Mouse (Mus musculus) frontal cortex, adult 2 months (tissue): ENCODE measurements at regions not wholly inside any gene's neighbourhood (a gene's known extent, or its start where the extent isn't known, plus 50 kb on each side); places are given as distances from the start of the nearest gene placed in this dataset.

Source experiments
- DNase-seq, 2 experiments: peaks; one replicate each; pipeline ENCODE4 v3.0.0; 2022; ENCODE audit warnings: low spot score in 1 of 2; ENCODE audit errors: extremely low spot score in 1 of 2

- DNase-seq = peak; percentile 10 to 42
Observed at GRCm38 (mm10) chr10:17564895-17565620, 158.0 kb upstream of the Cited2 start.

GRCm38 (mm10) chr10:17566975-17567374 is 156.0 kb upstream of the Cited2 start:
- no peak for DNase-seq

GRCm38 (mm10) chr10:17567631-17568030 is 155.4 kb upstream of the Cited2 start:
- DNase-seq = no peak

GRCm38 (mm10) chr10:17569577-17570113 is 153.4 kb upstream of the Cited2 start:
- no peak for DNase-seq

GRCm38 (mm10) chr10:17574894-17575293 is 148.1 kb upstream of the Cited2 start:
- no peak for DNase-seq

GRCm38 (mm10) chr10:17575448-17576332 is 147.3 kb upstream of the Cited2 start:
- DNase-seq = no peak

- no peak for DNase-seq
Observed at GRCm38 (mm10) chr10:17576333-17576750, 146.7 kb upstream of the Cited2 start.

GRCm38 (mm10) chr10:17579463-17579862 is 143.6 kb upstream of the Cited2 start:
- no peak for DNase-seq

GRCm38 (mm10) chr10:17584842-17585241 is 138.2 kb upstream of the Cited2 start:
- no peak for DNase-seq

GRCm38 (mm10) chr10:17586910-17587309 is 136.1 kb upstream of the Cited2 start:
- DNase-seq = no peak

- peak in 1 of 2 experiments; percentile 40 for DNase-seq
Observed at GRCm38 (mm10) chr10:17589136-17589535, 133.9 kb upstream of the Cited2 start.

GRCm38 (mm10) chr10:17590195-17590594 is 132.8 kb upstream of the Cited2 start:
- no peak for DNase-seq

- no peak for DNase-seq
Observed at GRCm38 (mm10) chr10:17592387-17592786, 130.6 kb upstream of the Cited2 start.

GRCm38 (mm10) chr10:17596126-17596525 is 126.9 kb upstream of the Cited2 start:
- no peak for DNase-seq

GRCm38 (mm10) chr10:17596743-17597142 is 126.3 kb upstream of the Cited2 start:
- no peak for DNase-seq

GRCm38 (mm10) chr10:17599246-17599645 is 123.8 kb upstream of the Cited2 start:
- peak in 1 of 2 experiments; percentile 42 for DNase-seq

GRCm38 (mm10) chr10:17599831-17600761 is 122.9 kb upstream of the Cited2 start:
- DNase-seq = no peak

GRCm38 (mm10) chr10:17600762-17601108 is 122.3 kb upstream of the Cited2 start:
- no peak for DNase-seq

- no peak for DNase-seq
Observed at GRCm38 (mm10) chr10:17602446-17602845, 120.6 kb upstream of the Cited2 start.

- no peak for DNase-seq
Observed at GRCm38 (mm10) chr10:17608220-17608619, 114.8 kb upstream of the Cited2 start.
